Mouse (Mus musculus) CD4-positive naive resting alpha-beta T cell, adult 57 days (primary cell): ENCODE measurements around the gene Dll4. TPM values are rescaled to one million over a fixed set of nuclear protein-coding genes. Genes with fewer than 3 reads are reported as not detected.

ENCODE experiments used
- total RNA-seq: library from RNA; stranded (reverse); gene quantifications from one replicate; pipeline ENCODE4 v1.2.4, GENCODE M21; 2023

The Dll4 gene
- total RNA-seq: not detected

DNA sequence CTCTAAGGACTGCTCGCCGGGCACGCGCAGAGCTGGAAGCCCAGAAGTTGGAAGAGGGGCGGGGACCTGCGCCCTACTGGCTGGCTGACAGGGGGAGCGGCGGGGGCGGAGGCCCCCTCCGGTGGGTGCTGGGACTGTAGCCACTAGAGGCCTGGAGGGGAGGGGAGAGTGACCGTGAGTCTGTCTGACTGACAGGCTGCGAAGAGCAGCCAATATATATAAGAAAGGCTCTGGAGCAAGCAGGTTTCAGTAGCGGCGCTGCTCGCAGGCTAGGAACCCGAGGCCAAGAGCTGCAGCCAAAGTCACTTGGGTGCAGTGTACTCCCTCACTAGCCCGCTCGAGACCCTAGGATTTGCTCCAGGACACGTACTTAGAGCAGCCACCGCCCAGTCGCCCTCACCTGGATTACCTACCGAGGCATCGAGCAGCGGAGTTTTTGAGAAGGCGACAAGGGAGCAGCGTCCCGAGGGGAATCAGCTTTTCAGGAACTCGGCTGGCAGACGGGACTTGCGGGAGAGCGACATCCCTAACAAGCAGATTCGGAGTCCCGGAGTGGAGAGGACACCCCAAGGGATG, at the start of gene Dll4:
Dll4 (plus strand) TSS at position 217 of the 576 bp plus-strand sequence.

DNA sequence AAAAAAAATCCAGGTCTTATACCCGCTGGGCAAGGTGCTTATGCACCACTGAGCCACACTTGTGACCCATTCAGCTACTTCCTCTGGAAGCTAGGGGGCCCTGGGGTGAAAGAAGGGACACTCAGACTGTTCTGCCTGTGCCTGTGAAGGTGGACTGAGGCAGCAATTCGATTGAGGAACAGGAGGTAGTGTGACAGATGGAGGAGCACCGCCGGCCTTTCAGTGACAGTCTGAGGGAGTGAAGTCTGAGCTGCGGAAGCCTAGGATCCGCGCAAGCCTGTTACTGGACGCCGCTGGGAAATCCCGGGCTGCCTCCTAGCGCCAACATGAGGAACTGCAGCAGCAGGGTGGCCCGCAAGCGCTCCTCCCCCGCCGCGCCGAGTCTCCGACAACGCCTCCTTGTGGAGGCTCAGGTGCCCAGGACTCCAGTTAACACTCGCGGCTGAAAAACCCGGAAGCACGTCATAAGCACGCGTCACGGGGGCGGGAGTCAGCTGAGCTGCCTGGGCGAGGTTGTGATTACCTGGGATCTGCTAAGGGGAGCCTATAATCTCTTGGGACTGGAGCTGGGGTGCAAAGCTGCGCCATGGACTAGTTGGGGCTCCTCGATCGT, 37.2 kb upstream of the Dll4 start, which contains the start of gene Vps18:
Vps18 (plus strand) TSS at position 471 of the 613 bp plus-strand sequence.

DNA sequence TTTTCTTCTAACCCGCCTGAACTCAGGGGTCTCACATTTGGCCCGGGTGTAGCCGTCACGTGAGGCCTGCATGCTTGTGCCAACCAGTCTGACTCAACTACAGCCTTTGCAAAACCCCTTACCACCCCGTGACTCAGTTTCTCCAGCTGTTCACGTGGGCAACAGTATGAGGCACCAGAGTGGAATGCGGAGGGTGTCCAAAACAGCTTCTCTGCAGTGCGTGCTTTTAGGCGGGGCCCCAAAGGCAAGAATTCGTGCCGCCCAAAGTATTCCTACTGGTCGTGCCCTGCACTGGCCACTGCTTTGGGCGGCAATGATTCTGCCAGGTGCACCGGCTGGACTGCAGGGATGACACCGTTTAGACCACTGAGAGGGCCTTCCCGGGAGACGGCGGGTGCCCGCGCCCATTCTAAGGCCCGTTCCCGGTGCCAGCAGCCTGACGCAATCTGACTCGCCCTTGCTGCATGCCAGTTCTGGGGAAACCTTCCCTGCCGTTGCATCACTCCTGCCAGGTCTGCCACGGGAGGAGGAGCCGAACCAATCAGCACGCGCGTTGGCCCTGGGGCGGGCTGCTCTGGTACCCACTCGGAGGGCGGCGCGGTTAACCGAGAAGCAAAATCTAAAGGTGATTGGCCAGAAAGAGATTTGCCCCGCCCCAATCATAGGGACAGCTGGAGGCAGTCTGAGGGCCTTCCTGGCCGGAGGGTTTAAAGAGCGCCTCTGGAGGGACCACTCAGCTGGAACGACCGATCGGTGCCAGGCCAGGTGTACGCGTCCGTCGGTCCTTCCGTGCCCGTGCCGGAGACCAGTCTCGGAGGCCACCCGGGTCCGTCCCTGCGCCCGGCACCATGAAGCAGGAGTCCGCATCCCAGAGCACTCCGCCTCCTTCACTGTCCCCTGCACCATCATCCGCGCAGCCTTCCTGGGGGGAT, 25.2 kb downstream of the Dll4 start, which contains the start of gene Chac1:
Chac1 (plus strand) TSS at position 675 of the 932 bp plus-strand sequence.

Other genes starting within 250 kb of the Dll4 start
- gene Rad51, start 213.0 kb upstream of the Dll4 start, total RNA-seq: 1.1 TPM
- 23.4 TPM for gene Rmdn3, start 168.8 kb upstream of the Dll4 start, total RNA-seq
- gene Gchfr, start 158.0 kb upstream of the Dll4 start, total RNA-seq: not detected
- 0.30 TPM for gene Gm14137, start 151.3 kb upstream of the Dll4 start, total RNA-seq
- 32.5 TPM for gene Zfyve19, start 117.2 kb upstream of the Dll4 start, total RNA-seq
- 22.2 TPM for gene Dnajc17, start 117.0 kb upstream of the Dll4 start, total RNA-seq
- not detected for gene Ppp1r14d, start 95.9 kb upstream of the Dll4 start, total RNA-seq
- 0.53 TPM for gene Spint1, start 88.4 kb upstream of the Dll4 start, total RNA-seq
- gene Rhov, start 54.5 kb upstream of the Dll4 start, total RNA-seq: not detected
- 23.3 TPM for gene Vps18, start 37.0 kb upstream of the Dll4 start, total RNA-seq
- 0.59 TPM for gene Chac1, start 25.4 kb downstream of the Dll4 start, total RNA-seq
- gene Ino80, start 151.9 kb downstream of the Dll4 start, total RNA-seq: 50.6 TPM
- gene Exd1, start 221.8 kb downstream of the Dll4 start, total RNA-seq: 0.24 TPM
- 68.5 TPM for gene Chp1, start 221.9 kb downstream of the Dll4 start, total RNA-seq